Mouse (Mus musculus) heart, postnatal 0 days (tissue): Measurements from ENCODE around the gene Hdac4. TPM values are rescaled to one million over a fixed set of nuclear protein-coding genes. Genes with fewer than 3 reads are reported as not detected.

Experiments
- ATAC-seq: fragments of 200-750 bp; cut with Nextera tagmentation; 2 replicates; pipeline ENCODE4 v1.8.0; 2017; ENCODE audit warnings: low read depth, moderate number of reproducible peaks, moderate library complexity; ENCODE audit not compliant: insufficient read depth
- DNase-seq: peaks from one replicate; pipeline ENCODE4 v3.0.0-alpha.2; 2016; ENCODE audit warnings: low spot score
- H3K27ac ChIP-seq: fragments of 300-500 bp; sonication (generic); 2 replicates; pipeline ENCODE4 v1.5.1; 2014; ENCODE audit warnings: low read depth, mild to moderate bottlenecking
- H3K27me3 ChIP-seq: fragments of 300-500 bp; sonication (generic); 2 replicates; pipeline ENCODE4 v1.6.1; 2014; ENCODE audit warnings: low read length, mixed read lengths; ENCODE audit not compliant: control insufficient read depth, insufficient read depth
- H3K36me3 ChIP-seq: fragments of 300-500 bp; sonication (generic); replicated peaks from 2 replicates; pipeline ENCODE4 v1.6.1; 2014; ENCODE audit warnings: low read length, mixed read lengths; ENCODE audit not compliant: control insufficient read depth, insufficient read depth
- H3K4me1 ChIP-seq: fragments of 300-500 bp; sonication (generic); 2 replicates; pipeline ENCODE4 v1.6.1; 2014; ENCODE audit warnings: antibody characterized with exemption; ENCODE audit not compliant: control insufficient read depth, insufficient read depth
- H3K4me2 ChIP-seq: fragments of 300-500 bp; sonication (generic); 2 replicates; pipeline ENCODE4 v1.6.1; 2014; ENCODE audit warnings: low read depth, mild to moderate bottlenecking, low read length, moderate library complexity
- H3K4me3 ChIP-seq: fragments of 300-500 bp; sonication (generic); 2 replicates; pipeline ENCODE4 v1.5.1; 2014; ENCODE audit warnings: low read depth, low read length
- H3K9ac ChIP-seq: fragments of 300-500 bp; sonication (generic); replicated peaks from 2 replicates; pipeline ENCODE4 v1.6.1; 2014; ENCODE audit warnings: low read depth, low read length, mixed read lengths
- H3K9me3 ChIP-seq: fragments of 300-500 bp; sonication (generic); replicated peaks from 2 replicates; pipeline ENCODE4 v1.6.1; 2016; ENCODE audit warnings: low read length; ENCODE audit not compliant: control insufficient read depth
- CTCF ChIP-seq: IDR thresholded peaks from 2 replicates; pipeline ENCODE4 v1.5.1; 2016; ENCODE audit warnings: antibody characterized with exemption, control low read depth, low read depth
- EP300 ChIP-seq: IDR thresholded peaks from 2 replicates; pipeline ENCODE4 v1.6.1; 2016; ENCODE audit warnings: antibody characterized with exemption, low read depth
- WGBS: fragments of 180-500 bp; shearing (Covaris S2); extraction: QIAGEN DNeasy Blood & Tissue Kit; methylation state at CpG from one replicate; pipeline ENCODE4 v1.1.7; 2014; 5-methylcytosine and 5-hydroxymethylcytosine counted together
- polyA plus RNA-seq: library from polyadenylated mRNA; unstranded; fragments of >200 nt; fragmentation: Nextera tagmentation; extraction: Ambion mirVana; gene quantifications from 2 replicates; pipeline ENCODE4 v1.2.1, GENCODE M21; 2015
- total RNA-seq: library from RNA; depleted of rRNA; stranded (reverse); fragments of >200 nt; gene quantifications from 2 replicates; pipeline ENCODE4 v1.2.3, GENCODE M21; 2014; ENCODE audit warnings: low replicate concordance

Hdac4 gene
- total and polyA plus RNA-seq, 2 experiments from 2014 or later, result 6.8 to 13.0 TPM

DNA sequence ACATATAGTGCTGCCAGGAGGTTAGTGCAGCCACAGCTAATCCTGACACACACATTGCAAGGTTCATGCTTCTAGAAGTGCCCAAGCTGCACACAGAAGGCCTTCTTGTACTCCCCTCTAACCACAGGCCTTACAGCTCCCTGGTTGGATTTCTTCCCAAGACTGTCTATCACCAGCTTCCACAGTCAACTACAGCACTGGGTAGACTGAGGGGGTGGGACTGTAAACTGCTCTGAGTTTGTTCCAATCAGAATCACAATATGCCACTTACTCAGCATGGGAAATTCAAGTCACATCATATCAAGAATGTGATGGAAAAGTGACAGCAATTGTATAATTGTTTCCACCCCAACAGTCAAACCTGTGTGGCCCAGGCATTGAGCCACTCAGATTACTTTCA, 180.2 kb downstream of the Hdac4 start:
- no peaks in the 10 kb centered on the region; the same call in 1 of the 2 replicates for H3K4me1 ChIP-seq
- H3K4me2 ChIP-seq, result no peak overlapping the region
- H3K36me3 ChIP-seq, result peaks cover 13% of the 10 kb centered on the region; the same call in 1 of the 2 replicates
- H3K27ac ChIP-seq, result no peak overlapping the region
- no peak for DNase-seq
- TF ChIP-seq EP300, result no peak
- no peak for TF ChIP-seq CTCF
- no peaks in the 10 kb centered on the region for H3K9me3 ChIP-seq
- no peak for ATAC-seq
- H3K4me3 ChIP-seq, result no peak overlapping the region
- H3K9ac ChIP-seq, result no peak overlapping the region
- no peaks in the 10 kb centered on the region for H3K27me3 ChIP-seq

- DNase-seq (no peak), ATAC-seq (no peak)
- Histone ChIP-seq H3K9me3 (no peaks in the 10 kb centered on the region), H3K4me1 (no peaks in the 10 kb centered on the region; the same call in 1 of the 2 replicates), H3K27ac (no peak overlapping the region), H3K4me2 (no peak overlapping the region), H3K36me3 (peaks cover 16% of the 10 kb centered on the region; the same call in 1 of the 2 replicates), H3K27me3 (no peaks in the 10 kb centered on the region), H3K9ac (no peak overlapping the region), H3K4me3 (no peak overlapping the region)
- TF ChIP-seq EP300, result no peak
- TF ChIP-seq CTCF, result no peak
Observed at GRCm38 (mm10) chr1:92014496-92014895, 181.0 kb downstream of the Hdac4 start.

DNA sequence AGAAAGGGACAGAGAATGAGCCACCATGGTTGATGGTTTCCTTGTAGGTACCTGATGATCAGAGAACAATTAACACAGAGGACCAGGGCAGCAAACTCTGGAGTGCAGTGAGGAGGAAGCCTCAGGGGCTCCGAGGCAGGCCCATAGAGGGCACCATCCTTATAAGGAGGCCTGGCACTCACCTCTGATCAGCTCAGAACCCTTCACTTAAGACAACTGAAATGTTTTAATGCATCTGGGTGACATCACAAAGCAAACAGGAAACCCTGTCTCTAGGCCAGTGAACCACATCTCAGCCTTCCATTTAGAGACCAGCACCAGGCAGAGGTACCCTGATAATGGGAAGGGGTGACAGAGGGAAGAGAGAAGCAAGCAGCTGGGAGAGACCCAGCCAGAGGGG, 188.8 kb downstream of the Hdac4 start:
- ATAC-seq, result no peak
- H3K27ac ChIP-seq, result no peak overlapping the region
- H3K4me2 ChIP-seq, result no peak overlapping the region
- H3K4me3 ChIP-seq, result no peak overlapping the region
- peaks cover 17% of the 10 kb centered on the region; the same call in 1 of the 2 replicates for H3K36me3 ChIP-seq
- no peaks in the 10 kb centered on the region for H3K9me3 ChIP-seq
- no peak overlapping the region for H3K9ac ChIP-seq
- no peaks in the 10 kb centered on the region for H3K4me1 ChIP-seq
- DNase-seq, result no peak
- 70% methylated on average over 1 of the region's 1 CpGs for WGBS
- TF ChIP-seq EP300 (no peak), CTCF (no peak)
- H3K27me3 ChIP-seq, result no peaks in the 10 kb centered on the region

- Histone ChIP-seq H3K4me1 (no peaks in the 10 kb centered on the region), H3K27ac (no peak overlapping the region), H3K4me2 (no peak overlapping the region), H3K9me3 (no peaks in the 10 kb centered on the region), H3K9ac (no peak overlapping the region), H3K36me3 (peaks cover 21% of the 10 kb centered on the region), H3K27me3 (no peaks in the 10 kb centered on the region), H3K4me3 (no peak overlapping the region)
- no peak for TF ChIP-seq CTCF
- no peak for TF ChIP-seq EP300
- WGBS, result 56% methylated on average over 2 of the region's 2 CpGs
- no peak for ATAC-seq
- DNase-seq, result no peak
Observed at GRCm38 (mm10) chr1:92005617-92005940, 189.9 kb downstream of the Hdac4 start.

GRCm38 (mm10) chr1:92004906-92005616, 190.4 kb downstream of the Hdac4 start:
- no peak overlapping the region for H3K4me3 ChIP-seq
- H3K9ac ChIP-seq, result no peak overlapping the region
- WGBS, result 79% methylated on average over 8 of the region's 8 CpGs
- H3K4me1 ChIP-seq, result no peaks in the 10 kb centered on the region
- no peaks in the 10 kb centered on the region for H3K27me3 ChIP-seq
- no peaks in the 10 kb centered on the region for H3K9me3 ChIP-seq
- no peak for DNase-seq
- H3K36me3 ChIP-seq, result peaks cover 26% of the 10 kb centered on the region
- no peak overlapping the region for H3K27ac ChIP-seq
- H3K4me2 ChIP-seq, result no peak overlapping the region
- TF ChIP-seq CTCF (no peak), EP300 (no peak)
- no peak for ATAC-seq

DNA sequence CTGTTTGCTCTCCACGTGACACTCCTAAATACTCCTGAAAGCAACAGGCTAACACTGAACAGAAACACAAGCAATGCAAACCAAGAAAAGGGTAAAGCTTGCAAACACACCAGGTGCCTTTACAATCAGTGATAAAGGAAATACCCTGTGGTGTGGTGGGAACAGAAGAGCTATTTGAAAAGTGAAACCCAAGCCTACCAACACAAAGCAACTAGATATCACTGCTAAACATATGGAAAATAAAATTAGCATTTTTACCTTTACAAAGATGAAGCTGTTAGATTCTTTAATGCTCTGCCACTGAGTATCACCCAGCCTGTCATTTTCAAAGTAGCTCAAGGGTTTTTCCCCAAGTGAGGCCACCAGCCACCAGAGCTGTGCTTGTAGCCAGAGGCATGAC, 191.4 kb downstream of the Hdac4 start:
- Histone ChIP-seq H3K4me2 (no peak overlapping the region), H3K36me3 (peaks cover 27% of the 10 kb centered on the region), H3K27ac (no peak overlapping the region), H3K4me3 (no peak overlapping the region), H3K27me3 (no peaks in the 10 kb centered on the region), H3K9ac (no peak overlapping the region), H3K4me1 (no peaks in the 10 kb centered on the region), H3K9me3 (no peaks in the 10 kb centered on the region)
- ATAC-seq, result no peak
- no peak for DNase-seq
- WGBS, result 95% methylated on average over 1 of the region's 1 CpGs
- TF ChIP-seq EP300, result no peak
- no peak for TF ChIP-seq CTCF
